Mouse (Mus musculus): ENCODE results near the gene Ap4b1. TPM values are rescaled to one million over a fixed set of nuclear protein-coding genes. Genes with fewer than 3 reads are reported as not detected.
"Not testable (repeated sequence)": the region's sequence is repeated elsewhere in the genome, so short reads cannot be mapped to it uniquely, and the experiment has no call there.

Ap4b1 gene
- total RNA-seq, 1 experiment: 12.8 TPM

- in situ Hi-C loops (cut with MboI; ENCODE audit: low sequenced_read_pairs in 2 of 2, unreplicated experiment in 2 of 2): no loop called here
- Histone ChIP-seq H3K36me3 (ENCODE audit: control insufficient read depth, insufficient read depth, low read length, poor library complexity, severe bottlenecking) (no peaks in the 10 kb centered on the region), H3K4me3 (ENCODE audit: insufficient read depth in 1 of 2, low read depth in 1 of 2, low read length in 2 of 2, poor library complexity in 1 of 2, severe bottlenecking in 1 of 2) (no peak overlapping the region), H3K27ac (ENCODE audit: insufficient read depth, low read depth, low read length, poor library complexity, severe bottlenecking) (no peak overlapping the region), H3K9me3 (ENCODE audit: control insufficient read depth, insufficient read depth, low read depth, low read length) (no peaks in the 10 kb centered on the region), H3K4me1 (ENCODE audit: control insufficient read depth in 2 of 2, insufficient read depth in 2 of 2, low read length in 2 of 2, poor library complexity in 1 of 2) (peaks cover 0 to 2% of the 10 kb centered on the region in 2 experiments; a peak in 2 of 4 replicates), H3K9ac (ENCODE audit: insufficient read depth, low read depth, low read length, poor library complexity, severe bottlenecking) (no peak overlapping the region)
- DNase-seq (ENCODE audit: low read depth, low spot score): no peak
- TF ChIP-seq HCFC1 (IDR thresholded peaks at IDR 0.05; ENCODE audit: borderline replicate concordance, insufficient read depth, low read length) (no peak), CHD2 (IDR thresholded peaks at IDR 0.05; ENCODE audit: low read depth, low read length) (no peak), ZNF384 (IDR thresholded peaks at IDR 0.05; ENCODE audit: low read depth, low read length) (no peak), ZC3H11A (IDR thresholded peaks at IDR 0.05; ENCODE audit: borderline replicate concordance, low read depth, low read length) (no peak), MAFK (IDR thresholded peaks at IDR 0.05; ENCODE audit: insufficient read depth, low read depth, low read length) (no peak)
Measured at GRCm38 (mm10) chr3:103829036-103829435, 19.7 kb downstream of the Ap4b1 start.

DNA sequence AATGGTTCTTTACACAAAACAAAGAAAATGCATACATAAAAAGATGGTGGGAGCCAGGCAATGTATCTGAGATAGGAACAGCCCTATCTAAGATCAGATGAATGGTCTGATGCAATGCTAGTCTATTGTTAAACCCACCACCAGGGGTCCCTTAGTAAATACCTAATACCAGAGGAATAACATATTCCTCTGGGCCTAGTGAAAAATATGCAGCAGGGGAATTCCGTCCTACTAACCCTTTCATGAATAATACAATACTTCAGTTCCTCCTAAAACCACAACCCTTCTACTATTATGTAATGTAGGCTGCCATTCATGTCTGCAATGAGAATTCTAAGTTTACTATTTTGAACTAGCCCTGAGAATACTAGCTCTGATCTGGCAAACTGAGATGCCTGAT, 21.4 kb downstream of the Ap4b1 start:
- H3K9me3 ChIP-seq (ENCODE audit: control insufficient read depth, insufficient read depth, low read depth, low read length); DNase-seq (ENCODE audit: low read depth, low spot score); H3K9ac ChIP-seq (ENCODE audit: insufficient read depth, low read depth, low read length, poor library complexity, severe bottlenecking); H3K27ac ChIP-seq (ENCODE audit: insufficient read depth, low read depth, low read length, poor library complexity, severe bottlenecking); H3K4me1 ChIP-seq (ENCODE audit: control insufficient read depth in 2 of 2, insufficient read depth in 2 of 2, low read length in 2 of 2, poor library complexity in 1 of 2); H3K36me3 ChIP-seq (ENCODE audit: control insufficient read depth, insufficient read depth, low read length, poor library complexity, severe bottlenecking); H3K4me3 ChIP-seq (ENCODE audit: insufficient read depth in 1 of 2, low read depth in 1 of 2, low read length in 2 of 2, poor library complexity in 1 of 2, severe bottlenecking in 1 of 2); in situ Hi-C loops (cut with MboI; ENCODE audit: low sequenced_read_pairs in 2 of 2, unreplicated experiment in 2 of 2): not testable (repeated sequence)

- Histone ChIP-seq H3K27ac (ENCODE audit: insufficient read depth, low read depth, low read length, poor library complexity, severe bottlenecking) (no peak overlapping the region), H3K9ac (ENCODE audit: insufficient read depth, low read depth, low read length, poor library complexity, severe bottlenecking) (no peak overlapping the region), H3K9me3 (ENCODE audit: control insufficient read depth, insufficient read depth, low read depth, low read length) (no peaks in the 10 kb centered on the region), H3K4me1 (ENCODE audit: control insufficient read depth in 2 of 2, insufficient read depth in 2 of 2, low read length in 2 of 2, poor library complexity in 1 of 2) (peaks cover 0 to 2% of the 10 kb centered on the region in 2 experiments; a peak in 2 of 4 replicates), H3K36me3 (ENCODE audit: control insufficient read depth, insufficient read depth, low read length, poor library complexity, severe bottlenecking) (no peaks in the 10 kb centered on the region), H3K4me3 (ENCODE audit: insufficient read depth in 1 of 2, low read depth in 1 of 2, low read length in 2 of 2, poor library complexity in 1 of 2, severe bottlenecking in 1 of 2) (no peak overlapping the region)
- DNase-seq (ENCODE audit: low read depth, low spot score): no peak
- in situ Hi-C loops (cut with MboI; ENCODE audit: low sequenced_read_pairs in 2 of 2, unreplicated experiment in 2 of 2): no loop called here
- TF ChIP-seq MAFK (IDR thresholded peaks at IDR 0.05; ENCODE audit: insufficient read depth, low read depth, low read length): no peak
- TF ChIP-seq ZNF384 (IDR thresholded peaks at IDR 0.05; ENCODE audit: low read depth, low read length): no peak
Measured at GRCm38 (mm10) chr3:103831146-103831545, 21.8 kb downstream of the Ap4b1 start.

DNA sequence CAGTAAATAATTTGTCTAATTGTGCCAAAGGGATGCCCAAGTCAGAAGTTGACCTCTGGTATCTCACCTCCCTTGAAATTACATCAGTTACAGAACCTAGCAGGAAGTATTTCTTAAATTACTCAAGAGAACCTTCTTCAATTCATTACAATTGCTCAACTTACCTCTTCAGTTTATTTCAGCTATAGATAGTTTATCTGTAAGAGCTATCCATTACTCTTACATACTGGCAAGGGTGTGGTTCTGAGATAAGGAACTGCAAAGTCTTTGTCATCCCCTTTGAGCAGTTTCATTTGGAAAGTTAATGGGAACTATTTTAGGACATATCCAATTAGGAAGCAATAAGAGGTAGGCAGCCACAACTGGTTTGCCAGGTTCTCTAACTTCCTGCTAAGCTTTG, 23.1 kb downstream of the Ap4b1 start, which contains the start of gene Bcl2l15:
Bcl2l15 (plus strand) TSS at position 176 of the 400 bp plus-strand sequence.
- peaks cover 0 to 2% of the 10 kb centered on the region in 2 experiments; a peak in 2 of 4 replicates for H3K4me1 ChIP-seq (ENCODE audit: control insufficient read depth in 2 of 2, insufficient read depth in 2 of 2, low read length in 2 of 2, poor library complexity in 1 of 2)
- no peak within 1 kb of the TSS for H3K4me3 ChIP-seq (ENCODE audit: insufficient read depth in 1 of 2, low read depth in 1 of 2, low read length in 2 of 2, poor library complexity in 1 of 2, severe bottlenecking in 1 of 2)
- H3K9me3 ChIP-seq (ENCODE audit: control insufficient read depth, insufficient read depth, low read depth, low read length): no peaks in the 10 kb centered on the region
- H3K9ac ChIP-seq (ENCODE audit: insufficient read depth, low read depth, low read length, poor library complexity, severe bottlenecking): no peak within 1 kb of the TSS
- in situ Hi-C loops (cut with MboI; ENCODE audit: low sequenced_read_pairs in 2 of 2, unreplicated experiment in 2 of 2): no loop called here
- no peak for DNase-seq (ENCODE audit: low read depth, low spot score)
- TF ChIP-seq ZNF384 (IDR thresholded peaks at IDR 0.05; ENCODE audit: low read depth, low read length) (no peak), MAFK (IDR thresholded peaks at IDR 0.05; ENCODE audit: insufficient read depth, low read depth, low read length) (no peak), ZC3H11A (IDR thresholded peaks at IDR 0.05; ENCODE audit: borderline replicate concordance, low read depth, low read length) (no peak), CHD2 (IDR thresholded peaks at IDR 0.05; ENCODE audit: low read depth, low read length) (no peak), HCFC1 (IDR thresholded peaks at IDR 0.05; ENCODE audit: borderline replicate concordance, insufficient read depth, low read length) (no peak)
- no peak within 1 kb of the TSS for H3K27ac ChIP-seq (ENCODE audit: insufficient read depth, low read depth, low read length, poor library complexity, severe bottlenecking)
- no peaks in the 10 kb centered on the region for H3K36me3 ChIP-seq (ENCODE audit: control insufficient read depth, insufficient read depth, low read length, poor library complexity, severe bottlenecking)

GRCm38 (mm10) chr3:103834001-103834400, 24.7 kb downstream of the Ap4b1 start:
- Histone ChIP-seq H3K9me3 (ENCODE audit: control insufficient read depth, insufficient read depth, low read depth, low read length) (no peaks in the 10 kb centered on the region), H3K4me1 (ENCODE audit: control insufficient read depth in 2 of 2, insufficient read depth in 2 of 2, low read length in 2 of 2, poor library complexity in 1 of 2) (peaks cover 0 to 2% of the 10 kb centered on the region in 2 experiments; a peak in 2 of 4 replicates), H3K36me3 (ENCODE audit: control insufficient read depth, insufficient read depth, low read length, poor library complexity, severe bottlenecking) (no peaks in the 10 kb centered on the region), H3K4me3 (ENCODE audit: insufficient read depth in 1 of 2, low read depth in 1 of 2, low read length in 2 of 2, poor library complexity in 1 of 2, severe bottlenecking in 1 of 2) (no peak overlapping the region), H3K27ac (ENCODE audit: insufficient read depth, low read depth, low read length, poor library complexity, severe bottlenecking) (no peak overlapping the region), H3K9ac (ENCODE audit: insufficient read depth, low read depth, low read length, poor library complexity, severe bottlenecking) (no peak overlapping the region)
- in situ Hi-C loops (cut with MboI; ENCODE audit: low sequenced_read_pairs in 2 of 2, unreplicated experiment in 2 of 2): no loop called here
- TF ChIP-seq MAFK (IDR thresholded peaks at IDR 0.05; ENCODE audit: insufficient read depth, low read depth, low read length) (no peak), ZC3H11A (IDR thresholded peaks at IDR 0.05; ENCODE audit: borderline replicate concordance, low read depth, low read length) (no peak), HCFC1 (IDR thresholded peaks at IDR 0.05; ENCODE audit: borderline replicate concordance, insufficient read depth, low read length) (no peak), CHD2 (IDR thresholded peaks at IDR 0.05; ENCODE audit: low read depth, low read length) (no peak), ZNF384 (IDR thresholded peaks at IDR 0.05; ENCODE audit: low read depth, low read length) (no peak)
- DNase-seq (ENCODE audit: low read depth, low spot score): no peak

Measured in ES-E14 (cell line).